Mouse (Mus musculus) embryonic facial prominence, embryonic 14.5 days (tissue): Measurements from ENCODE around the gene Napb. TPM values are rescaled to one million over a fixed set of nuclear protein-coding genes. Genes with fewer than 3 reads are reported as not detected.

Experiments used
- ATAC-seq: fragments of 200-750 bp; cut with Nextera tagmentation; 2 replicates; pipeline ENCODE4 v1.8.0; 2017; ENCODE audit warnings: low read depth, moderate number of reproducible peaks, moderate TSS enrichment
- DNase-seq: peaks from one replicate; pipeline ENCODE4 v3.0.0-alpha.2; 2015; ENCODE audit warnings: low spot score
- H3K27ac ChIP-seq: fragments of 300-500 bp; sonication (generic); replicated peaks from 2 replicates; pipeline ENCODE4 v1.5.1; 2014; ENCODE audit warnings: low read depth, mild to moderate bottlenecking, low read length, moderate library complexity
- H3K27me3 ChIP-seq: fragments of 300-500 bp; sonication (generic); replicated peaks from 2 replicates; pipeline ENCODE4 v1.6.1; 2014; ENCODE audit warnings: low read length; ENCODE audit not compliant: control insufficient read depth, insufficient read depth
- H3K36me3 ChIP-seq: fragments of 300-500 bp; sonication (generic); 2 replicates; pipeline ENCODE4 v1.6.1; 2014; ENCODE audit warnings: low read length, mixed read lengths; ENCODE audit not compliant: control insufficient read depth, insufficient read depth
- H3K4me1 ChIP-seq: fragments of 300-500 bp; sonication (generic); 2 replicates; pipeline ENCODE4 v1.6.1; 2014; ENCODE audit warnings: antibody characterized with exemption, low read length; ENCODE audit not compliant: control insufficient read depth, insufficient read depth
- H3K4me2 ChIP-seq: fragments of 300-500 bp; sonication (generic); 2 replicates; pipeline ENCODE4 v1.6.1; 2014; ENCODE audit warnings: low read depth, mild to moderate bottlenecking, low read length, moderate library complexity, mixed read lengths
- H3K4me3 ChIP-seq: fragments of 300-500 bp; sonication (generic); 2 replicates; pipeline ENCODE4 v1.5.1; 2014; ENCODE audit warnings: low read depth, mild to moderate bottlenecking, low read length
- H3K9ac ChIP-seq: fragments of 300-500 bp; sonication (generic); 2 replicates; pipeline ENCODE4 v1.6.1; 2014; ENCODE audit warnings: low read depth, mild to moderate bottlenecking, low read length, moderate library complexity, mixed read lengths
- H3K9me3 ChIP-seq: fragments of 300-500 bp; sonication (generic); 2 replicates; pipeline ENCODE4 v1.6.1; 2016; ENCODE audit warnings: low read length; ENCODE audit not compliant: control insufficient read depth
- WGBS: fragments of 180-500 bp; shearing (Covaris S2); extraction: QIAGEN DNeasy Blood & Tissue Kit; methylation state at CpG from one replicate; pipeline ENCODE4 v1.1.7; 2014; 5-methylcytosine and 5-hydroxymethylcytosine counted together
- polyA plus RNA-seq: library from polyadenylated mRNA; unstranded; fragments of >200 nt; fragmentation: Nextera tagmentation; extraction: Ambion mirVana; gene quantifications from 2 replicates; pipeline ENCODE4 v1.2.1, GENCODE M21; 2014

The Napb gene
- polyA plus RNA-seq, 1 experiment from 2014 or later, result 6.5 TPM

DNA sequence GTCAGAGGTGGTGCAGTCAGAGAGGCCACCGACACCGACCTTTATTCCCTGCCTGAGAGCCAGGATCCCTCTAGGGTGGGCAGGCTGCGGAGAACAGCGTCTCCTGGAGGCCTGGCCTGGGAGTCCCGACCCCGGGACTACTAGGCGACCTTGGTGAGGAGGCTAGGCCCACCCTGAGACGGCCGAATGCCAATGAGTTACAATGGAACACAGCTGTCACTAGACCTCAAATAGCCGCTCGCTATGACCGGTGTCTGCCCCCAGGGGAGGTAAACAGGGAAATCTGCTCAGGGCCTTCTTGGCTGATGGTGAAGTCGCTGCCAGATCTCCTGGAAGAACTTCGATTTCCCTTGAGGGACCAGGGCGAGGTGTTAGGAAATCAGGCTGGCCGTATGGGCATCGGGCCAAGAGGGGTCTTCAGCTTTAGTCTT, 50.8 kb downstream of the Napb start:
- 9% methylated on average over 17 of the region's 17 CpGs for WGBS

GRCm38 (mm10) chr2:148680775-148681291, 51.4 kb downstream of the Napb start, which contains the start of gene Gzf1:
Gene Gzf1 (plus strand): TSS chr2:148681023.
- Histone ChIP-seq H3K4me2 (peak within 1 kb of the TSS; percentile 66), H3K36me3 (peaks cover 33% of the 10 kb centered on the region), H3K27me3 (no peaks in the 10 kb centered on the region), H3K9ac (peak within 1 kb of the TSS; percentile 90), H3K27ac (peak within 1 kb of the TSS; percentile 91), H3K9me3 (no peaks in the 10 kb centered on the region), H3K4me1 (peaks cover 33% of the 10 kb centered on the region), H3K4me3 (peak within 1 kb of the TSS; percentile 82)
- ATAC-seq, result peak; percentile 95
- under 1% methylated on average over 26 of the region's 39 CpGs for WGBS
- DNase-seq, result peak; percentile 100

More for the DNA sequence above, 50.8 kb downstream of the Napb start:
- ATAC-seq (peak; percentile 55), DNase-seq (peak; percentile 63)
- peak overlapping the region; percentile 91; the same call in 1 of the 2 replicates for H3K27ac ChIP-seq
- H3K4me3 ChIP-seq, result peak overlapping the region; percentile 82
- peak overlapping the region; percentile 66 for H3K4me2 ChIP-seq
- peaks cover 33% of the 10 kb centered on the region for H3K4me1 ChIP-seq
- no peaks in the 10 kb centered on the region for H3K27me3 ChIP-seq
- H3K36me3 ChIP-seq, result peaks cover 32% of the 10 kb centered on the region
- H3K9ac ChIP-seq, result peak overlapping the region; percentile 90
- no peaks in the 10 kb centered on the region for H3K9me3 ChIP-seq

DNA sequence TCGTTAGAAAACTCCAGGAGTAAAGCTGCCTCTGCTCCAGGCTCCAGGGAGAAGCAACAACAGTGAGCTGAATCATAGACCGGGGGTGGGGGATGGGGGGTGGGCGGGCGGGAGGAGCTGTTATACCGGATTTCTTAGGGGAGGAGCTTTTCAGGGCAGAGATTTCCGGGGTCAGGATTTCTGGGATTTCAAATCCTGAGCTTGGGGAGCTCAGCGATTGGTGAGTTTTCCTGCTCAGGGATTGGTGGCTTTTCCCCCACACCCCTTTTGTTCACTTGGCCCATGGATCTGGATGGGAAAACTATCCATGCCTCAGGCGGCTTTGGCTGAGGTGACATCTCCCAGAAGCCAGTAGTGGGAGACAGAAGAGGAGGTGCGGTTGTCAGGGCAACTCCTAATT, 52.9 kb downstream of the Napb start:
- H3K4me2 ChIP-seq, result peak overlapping the region; percentile 66
- peak; percentile 41 for ATAC-seq
- H3K27ac ChIP-seq, result peak overlapping the region; percentile 91
- H3K4me1 ChIP-seq, result peaks cover 33% of the 10 kb centered on the region
- no peak overlapping the region for H3K4me3 ChIP-seq
- DNase-seq, result peak; percentile 94
- 2% methylated on average over 8 of the region's 9 CpGs for WGBS
- no peaks in the 10 kb centered on the region for H3K27me3 ChIP-seq
- peaks cover 33% of the 10 kb centered on the region for H3K36me3 ChIP-seq
- no peak overlapping the region for H3K9ac ChIP-seq
- no peaks in the 10 kb centered on the region for H3K9me3 ChIP-seq

DNA sequence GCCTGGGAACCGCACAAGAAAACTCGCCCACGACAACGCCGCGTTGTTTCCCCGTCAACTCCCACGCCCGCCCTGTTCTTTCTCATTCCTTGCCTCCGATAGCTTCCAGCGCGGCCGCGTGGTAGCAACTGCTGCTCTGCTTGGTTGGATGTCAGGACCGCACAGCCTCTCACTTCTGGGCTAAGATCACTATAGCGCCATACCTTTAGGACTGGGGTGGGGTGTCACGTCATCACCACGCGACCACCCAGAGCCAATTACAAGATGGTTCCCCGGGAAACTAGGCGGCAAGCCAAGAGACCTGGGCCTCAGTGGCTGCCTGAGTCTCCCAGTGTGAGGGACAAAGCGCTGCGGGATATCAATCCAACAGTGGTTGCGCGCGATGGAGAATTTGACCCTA, 54.5 kb downstream of the Napb start:
- Histone ChIP-seq H3K9ac (peak overlapping the region; percentile 66), H3K4me2 (peak overlapping the region; percentile 59), H3K4me3 (peak overlapping the region; percentile 45), H3K36me3 (peaks cover 26% of the 10 kb centered on the region), H3K4me1 (peaks cover 41% of the 10 kb centered on the region), H3K9me3 (no peaks in the 10 kb centered on the region), H3K27me3 (no peaks in the 10 kb centered on the region), H3K27ac (peak overlapping the region; percentile 91)
- WGBS, result 8% methylated on average over 26 of the region's 26 CpGs
- ATAC-seq, result peak; percentile 38
- peak; percentile 92 for DNase-seq

DNA sequence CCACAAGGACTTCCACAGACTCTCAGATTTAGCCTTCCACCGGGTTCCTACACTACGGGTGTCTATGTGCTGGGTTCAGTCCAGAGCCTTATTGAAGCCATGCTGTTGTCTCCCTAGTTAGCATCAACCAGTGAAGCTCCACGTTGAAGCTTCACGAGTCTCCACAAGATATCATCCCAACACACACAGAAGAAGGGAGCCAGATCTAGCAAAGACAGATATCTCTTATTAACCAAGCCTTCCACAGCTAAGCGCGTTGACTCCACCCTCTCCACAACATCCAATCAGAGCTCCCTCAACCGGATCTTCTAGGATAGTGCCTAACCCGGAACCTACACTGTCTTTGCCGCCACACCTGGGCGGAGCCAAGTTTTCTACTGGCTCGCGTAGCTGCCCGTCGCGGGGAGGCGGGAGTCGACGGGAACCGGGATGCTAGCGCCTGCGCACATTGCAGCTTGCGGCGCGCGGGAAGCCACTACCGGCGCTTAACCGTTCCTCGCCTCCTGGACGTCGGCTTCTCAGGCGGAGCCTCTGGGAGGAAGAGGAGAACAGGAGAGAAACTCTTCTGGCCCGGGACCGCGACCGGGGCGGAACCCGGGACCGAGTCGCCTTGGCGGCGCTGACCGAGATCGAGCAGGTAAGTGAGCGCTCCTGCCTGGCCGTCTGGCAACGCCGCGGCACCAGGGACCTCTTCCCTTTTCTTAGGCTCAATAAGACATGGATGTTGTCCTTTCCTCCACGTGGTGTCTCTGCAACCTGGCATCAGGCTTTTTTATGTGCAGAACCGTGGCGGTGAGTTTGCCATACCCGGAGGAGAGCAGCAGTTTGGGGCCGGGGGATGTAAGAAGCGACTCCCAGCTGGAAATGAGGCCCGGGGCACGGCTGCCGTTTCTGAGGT, 59.8 kb downstream of the Napb start, which contains the start of gene Nxt1:
Gene Nxt1, plus strand, starts transcription at position 403 of the 898 bp plus-strand sequence.
- DNase-seq, result peak; percentile 99
- ATAC-seq, result peak; percentile 100
- Histone ChIP-seq H3K27me3 (no peaks in the 10 kb centered on the region), H3K4me2 (peak within 1 kb of the TSS; percentile 85), H3K9me3 (no peaks in the 10 kb centered on the region), H3K4me3 (peak within 1 kb of the TSS; percentile 82), H3K27ac (peak within 1 kb of the TSS; percentile 70), H3K36me3 (peaks cover 26% of the 10 kb centered on the region), H3K4me1 (peaks cover 13% of the 10 kb centered on the region; the same call in 1 of the 2 replicates), H3K9ac (peak within 1 kb of the TSS; percentile 83)
- 2% methylated on average over 51 of the region's 58 CpGs for WGBS

GRCm38 (mm10) chr2:148663458-148663857, 68.8 kb downstream of the Napb start:
- ATAC-seq (no peak), DNase-seq (no peak)
- Histone ChIP-seq H3K4me2 (no peak overlapping the region), H3K9ac (no peak overlapping the region), H3K27me3 (no peaks in the 10 kb centered on the region), H3K9me3 (no peaks in the 10 kb centered on the region), H3K4me3 (no peak overlapping the region), H3K36me3 (no peaks in the 10 kb centered on the region), H3K27ac (no peak overlapping the region), H3K4me1 (no peaks in the 10 kb centered on the region)
- 100% methylated on average over 1 of the region's 1 CpGs for WGBS

GRCm38 (mm10) chr2:148654961-148655360, 77.3 kb downstream of the Napb start:
- 4% methylated on average over 3 of the region's 3 CpGs for WGBS

GRCm38 (mm10) chr2:148650587-148651357, 81.5 kb downstream of the Napb start:
- no peak for DNase-seq
- 31% methylated on average over 3 of the region's 3 CpGs for WGBS
- no peak for ATAC-seq

More at GRCm38 (mm10) chr2:148654961-148655360, 77.3 kb downstream of the Napb start:
- Histone ChIP-seq H3K36me3 (no peaks in the 10 kb centered on the region), H3K9me3 (no peaks in the 10 kb centered on the region), H3K4me3 (no peak overlapping the region), H3K27me3 (no peaks in the 10 kb centered on the region), H3K4me2 (no peak overlapping the region), H3K9ac (no peak overlapping the region), H3K4me1 (no peaks in the 10 kb centered on the region), H3K27ac (no peak overlapping the region)
- no peak for ATAC-seq
- peak; percentile 73 for DNase-seq

More at GRCm38 (mm10) chr2:148650587-148651357, 81.5 kb downstream of the Napb start:
- H3K4me1 ChIP-seq, result no peaks in the 10 kb centered on the region
- no peaks in the 10 kb centered on the region for H3K36me3 ChIP-seq
- H3K27me3 ChIP-seq, result no peaks in the 10 kb centered on the region
- H3K27ac ChIP-seq, result no peak overlapping the region
- no peak overlapping the region for H3K9ac ChIP-seq
- no peaks in the 10 kb centered on the region for H3K9me3 ChIP-seq
- no peak overlapping the region for H3K4me2 ChIP-seq
- no peak overlapping the region for H3K4me3 ChIP-seq
